Mouse (Mus musculus) liver, embryonic 12.5 days (tissue): Measurements from ENCODE around the gene Sgta. TPM values are rescaled to one million over a fixed set of nuclear protein-coding genes. Genes with fewer than 3 reads are reported as not detected.

ENCODE experiments used
- ATAC-seq: fragments of 200-750 bp; cut with Nextera tagmentation; 2 replicates; pipeline ENCODE4 v1.8.0; 2017; ENCODE audit warnings: moderate number of reproducible peaks, mild to moderate bottlenecking, moderate library complexity
- H3K27ac ChIP-seq: fragments of 300-500 bp; sonication (generic); 2 replicates; pipeline ENCODE4 v1.5.1; 2016; ENCODE audit warnings: mild to moderate bottlenecking
- H3K27me3 ChIP-seq: fragments of 300-500 bp; sonication (generic); replicated peaks from 2 replicates; pipeline ENCODE4 v1.6.1; 2016; ENCODE audit warnings: mild to moderate bottlenecking, moderate library complexity
- H3K36me3 ChIP-seq: fragments of 300-500 bp; sonication (generic); 2 replicates; pipeline ENCODE4 v1.6.1; 2016; ENCODE audit warnings: mild to moderate bottlenecking, moderate library complexity
- H3K4me1 ChIP-seq: fragments of 300-500 bp; sonication (generic); 2 replicates; pipeline ENCODE4 v1.6.1; 2016
- H3K4me2 ChIP-seq: fragments of 300-500 bp; sonication (generic); 2 replicates; pipeline ENCODE4 v1.6.1; 2016; ENCODE audit warnings: mild to moderate bottlenecking, moderate library complexity
- H3K4me3 ChIP-seq: fragments of 300-500 bp; sonication (generic); 2 replicates; pipeline ENCODE4 v1.5.1; 2016; ENCODE audit warnings: mild to moderate bottlenecking, moderate library complexity
- H3K9ac ChIP-seq: fragments of 300-500 bp; sonication (generic); 2 replicates; pipeline ENCODE4 v1.6.1; 2016; ENCODE audit warnings: mild to moderate bottlenecking, moderate library complexity
- H3K9me3 ChIP-seq: fragments of 300-500 bp; sonication (generic); replicated peaks from 2 replicates; pipeline ENCODE4 v1.6.1; 2016; ENCODE audit warnings: mild to moderate bottlenecking, moderate library complexity
- WGBS: fragments of 180-500 bp; shearing (Covaris S2); methylation state at CpG from one replicate; pipeline ENCODE4 v1.1.7; 2016; ENCODE audit not compliant: insufficient replicate concordance; 5-methylcytosine and 5-hydroxymethylcytosine counted together
- polyA plus RNA-seq: library from polyadenylated mRNA; unstranded; fragments of >200 nt; fragmentation: Nextera tagmentation; extraction: Ambion mirVana; gene quantifications from 2 replicates; pipeline ENCODE4 v1.2.1, GENCODE M21; 2016

Sgta gene
- 89.2 and 91.3 TPM in 2 replicates for polyA plus RNA-seq

DNA sequence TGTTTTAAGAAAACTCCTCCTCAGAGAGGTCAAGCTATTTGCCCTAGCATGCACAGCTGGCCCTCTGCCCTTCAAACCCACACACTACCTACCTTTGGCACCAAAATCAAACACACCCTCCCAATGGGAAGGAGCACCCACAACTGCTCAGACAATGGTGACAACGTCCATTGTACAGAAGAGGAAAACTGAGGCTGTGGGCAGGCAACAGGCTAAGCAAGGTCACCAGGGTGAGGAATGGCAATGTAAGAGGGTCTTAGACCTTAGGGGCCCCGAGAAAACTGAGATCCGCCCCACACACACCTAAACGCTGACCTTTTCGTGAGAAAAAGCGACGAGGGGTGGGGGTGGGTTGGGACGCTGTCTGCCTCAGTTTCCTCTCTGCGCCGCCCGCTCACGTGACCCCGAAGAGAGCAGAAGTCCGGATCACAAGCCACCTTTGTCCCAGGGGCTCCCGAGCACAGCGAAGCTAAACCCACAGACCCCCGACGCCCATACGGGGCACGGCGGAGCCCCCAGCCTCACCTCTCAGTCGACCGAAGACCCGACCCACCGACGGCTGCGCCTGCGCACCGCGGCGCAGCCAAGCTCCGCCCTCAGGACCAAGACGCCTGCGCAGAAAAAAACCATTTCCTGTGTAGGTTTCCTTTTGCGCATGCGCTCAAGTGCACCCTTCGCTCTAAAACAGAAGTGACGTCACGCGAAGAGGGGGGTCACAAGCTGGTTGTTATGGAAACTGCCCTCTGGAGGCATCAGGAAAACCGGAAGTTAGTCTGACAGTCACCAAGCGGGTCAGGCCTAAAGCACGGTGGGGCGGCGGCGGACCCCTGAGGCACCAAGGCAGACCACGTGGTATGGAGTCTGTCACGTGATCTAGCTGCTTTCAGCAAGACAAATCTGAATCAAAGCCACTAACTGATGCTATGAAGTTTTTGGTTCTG is at the start of gene Sgta:
Sgta (minus strand) TSS at position 579 of the 941 bp plus-strand sequence.
- Histone ChIP-seq H3K27ac (peak within 1 kb of the TSS; percentile 65), H3K27me3 (no peaks in the 10 kb centered on the region), H3K9ac (peak within 1 kb of the TSS; percentile 80), H3K4me2 (peak within 1 kb of the TSS; percentile 88), H3K4me1 (peaks cover 27% of the 10 kb centered on the region), H3K4me3 (peak within 1 kb of the TSS; percentile 87), H3K36me3 (peaks cover 19% of the 10 kb centered on the region), H3K9me3 (no peaks in the 10 kb centered on the region)
- WGBS: under 1% methylated on average over 48 of the region's 48 CpGs
- ATAC-seq: peak; percentile 86

- Histone ChIP-seq H3K4me1 (peaks cover 78% of the 10 kb centered on the region), H3K27ac (peak overlapping the region; percentile 99), H3K36me3 (peaks cover 37% of the 10 kb centered on the region), H3K4me2 (peak overlapping the region; percentile 94), H3K4me3 (peak overlapping the region; percentile 81), H3K27me3 (no peaks in the 10 kb centered on the region), H3K9me3 (no peaks in the 10 kb centered on the region), H3K9ac (peak overlapping the region; percentile 88)
- ATAC-seq: peak; percentile 83
- 2% methylated on average over 35 of the region's 35 CpGs for WGBS
Observed at GRCm38 (mm10) chr10:81106113-81106721, 46.2 kb upstream of the Sgta start.

DNA sequence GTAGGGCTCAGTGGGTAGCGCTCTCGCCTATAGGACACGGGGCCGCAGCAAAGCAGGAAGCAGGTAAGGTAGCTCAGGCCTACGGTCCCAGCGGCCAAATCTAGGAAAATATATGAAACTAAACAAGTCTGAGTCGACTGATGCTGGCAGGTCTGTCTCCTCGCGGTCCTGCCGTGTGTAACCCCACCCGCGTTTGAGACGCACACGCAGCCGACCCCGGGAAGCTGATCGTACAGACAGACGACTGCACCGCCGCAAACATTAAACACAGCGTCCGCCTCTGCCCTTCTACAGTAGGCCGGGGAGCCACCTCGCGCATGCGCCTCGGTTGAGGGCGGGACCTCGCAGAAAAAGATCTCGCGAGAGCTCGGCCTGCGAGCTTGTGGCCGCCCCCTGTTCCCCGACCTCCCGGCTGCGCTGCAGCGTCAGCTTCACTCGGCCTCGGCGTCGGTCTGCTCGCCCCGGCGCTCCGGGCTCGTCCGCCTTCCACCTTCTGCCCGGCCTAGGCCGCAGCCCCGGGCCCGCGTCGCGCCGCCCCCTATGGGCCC is 45.7 kb upstream of the Sgta start, which contains the start of gene Map2k2:
Map2k2 (plus strand) TSS at position 351 of the 548 bp plus-strand sequence.
- H3K36me3 ChIP-seq: peaks cover 31% of the 10 kb centered on the region
- peak; percentile 89 for ATAC-seq
- H3K27me3 ChIP-seq: no peaks in the 10 kb centered on the region
- peak within 1 kb of the TSS; percentile 81 for H3K4me3 ChIP-seq
- no peaks in the 10 kb centered on the region for H3K9me3 ChIP-seq
- under 1% methylated on average over 56 of the region's 56 CpGs for WGBS
- H3K9ac ChIP-seq: peak within 1 kb of the TSS; percentile 88
- H3K4me2 ChIP-seq: peak within 1 kb of the TSS; percentile 94
- peaks cover 78% of the 10 kb centered on the region for H3K4me1 ChIP-seq
- peak within 1 kb of the TSS; percentile 99 for H3K27ac ChIP-seq

DNA sequence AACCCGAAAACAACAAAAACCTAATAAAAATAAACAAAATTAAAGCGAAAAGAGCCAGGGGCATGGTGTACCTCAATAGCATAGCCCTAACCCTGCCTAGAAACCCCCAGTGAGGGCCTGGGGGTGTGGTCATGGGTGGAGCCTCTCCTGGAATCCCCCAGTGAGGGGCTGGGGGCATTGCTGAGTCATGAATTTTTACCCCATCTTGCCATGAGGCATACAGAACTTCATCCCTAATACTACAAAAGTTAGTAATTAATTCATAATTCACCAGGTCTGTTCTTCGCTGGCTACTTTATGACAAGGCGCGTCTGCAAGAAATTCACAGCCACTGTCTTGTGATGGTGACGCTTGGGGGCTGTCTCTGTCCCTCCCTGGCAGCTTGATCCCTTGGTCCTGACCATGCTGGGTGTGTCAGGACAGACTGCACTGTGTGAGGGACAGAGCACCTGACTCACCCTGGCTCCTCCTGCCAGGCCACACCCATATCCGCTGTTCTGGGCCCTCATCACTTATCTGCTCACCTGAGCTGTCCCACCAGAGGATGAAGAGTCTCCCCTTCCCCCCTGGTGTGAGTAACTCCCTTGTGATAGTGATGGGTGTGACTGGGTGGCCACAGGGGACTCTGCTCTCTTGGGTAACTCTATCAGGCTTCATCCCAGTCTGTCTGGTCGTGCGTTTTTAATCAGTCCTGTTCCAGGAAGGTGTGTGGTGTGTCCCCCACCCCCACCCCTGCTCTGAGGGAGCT is 35.1 kb upstream of the Sgta start:
- H3K27ac ChIP-seq: peak overlapping the region; percentile 75
- peak; percentile 89 for ATAC-seq
- 40% methylated on average over 9 of the region's 9 CpGs for WGBS

DNA sequence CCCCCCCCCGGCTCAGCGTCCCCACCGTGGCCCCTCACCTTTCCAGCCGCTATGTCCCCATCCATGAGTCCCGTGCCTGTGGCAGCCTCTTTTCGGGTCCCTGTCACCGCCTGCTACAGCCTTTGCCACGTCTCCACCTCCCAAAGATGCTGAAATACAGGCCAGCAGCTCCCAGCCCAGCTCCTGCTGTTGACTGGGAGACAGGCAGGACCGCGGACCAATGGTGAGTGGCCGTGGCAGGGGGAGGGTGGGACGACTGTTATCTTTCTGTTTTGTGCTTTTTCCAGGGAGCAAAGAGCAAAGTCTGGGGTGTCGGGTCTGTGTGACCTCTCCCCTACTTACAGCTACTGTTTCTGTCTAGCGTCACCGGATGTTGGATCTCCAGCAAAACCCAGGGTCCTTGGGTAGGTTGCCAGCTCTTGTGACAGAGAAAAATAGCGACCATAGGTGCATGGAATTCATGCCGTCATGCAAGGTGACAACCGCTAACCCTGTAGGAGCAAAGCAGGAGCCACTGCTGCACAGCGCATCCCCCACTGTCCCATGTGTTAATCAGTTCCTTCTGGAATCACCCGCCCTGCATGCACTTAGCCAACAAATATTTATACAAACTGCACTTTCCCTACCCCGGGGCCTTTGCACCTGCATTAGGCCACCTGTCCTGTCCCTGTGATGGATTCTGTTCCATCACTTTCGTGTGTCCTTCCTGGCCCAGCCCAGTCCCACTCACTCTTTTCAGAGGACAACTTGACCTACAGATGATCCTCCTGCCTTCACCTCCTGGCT is 32.7 kb upstream of the Sgta start:
- peaks cover 15% of the 10 kb centered on the region for H3K36me3 ChIP-seq
- H3K27ac ChIP-seq: peak overlapping the region; percentile 42
- WGBS: 39% methylated on average over 22 of the region's 22 CpGs
- H3K27me3 ChIP-seq: 0 out of 2 replicates have a peak, but pooled peaks cover 3% of the 10 kb centered on the region
- peaks cover 71% of the 10 kb centered on the region for H3K4me1 ChIP-seq
- peaks cover 6% of the 10 kb centered on the region; the same call in 1 of the 2 replicates for H3K9me3 ChIP-seq
- peak; percentile 42 for ATAC-seq
- peak overlapping the region; percentile 31 for H3K4me2 ChIP-seq
- H3K4me3 ChIP-seq: peak overlapping the region; percentile 25
- H3K9ac ChIP-seq: no peak overlapping the region

More for the DNA sequence above, 35.1 kb upstream of the Sgta start:
- H3K9me3 ChIP-seq: peaks cover 6% of the 10 kb centered on the region; the same call in 1 of the 2 replicates
- peaks cover 82% of the 10 kb centered on the region for H3K4me1 ChIP-seq
- 0 out of 2 replicates have a peak, but pooled peaks cover 3% of the 10 kb centered on the region for H3K27me3 ChIP-seq
- no peaks in the 10 kb centered on the region for H3K36me3 ChIP-seq
- no peak overlapping the region; the same call in 1 of the 2 replicates for H3K4me3 ChIP-seq
- H3K4me2 ChIP-seq: peak overlapping the region; percentile 46
- 0 out of 2 replicates have a peak overlapping the region, but pooled peaks have one; percentile 32 for H3K9ac ChIP-seq

DNA sequence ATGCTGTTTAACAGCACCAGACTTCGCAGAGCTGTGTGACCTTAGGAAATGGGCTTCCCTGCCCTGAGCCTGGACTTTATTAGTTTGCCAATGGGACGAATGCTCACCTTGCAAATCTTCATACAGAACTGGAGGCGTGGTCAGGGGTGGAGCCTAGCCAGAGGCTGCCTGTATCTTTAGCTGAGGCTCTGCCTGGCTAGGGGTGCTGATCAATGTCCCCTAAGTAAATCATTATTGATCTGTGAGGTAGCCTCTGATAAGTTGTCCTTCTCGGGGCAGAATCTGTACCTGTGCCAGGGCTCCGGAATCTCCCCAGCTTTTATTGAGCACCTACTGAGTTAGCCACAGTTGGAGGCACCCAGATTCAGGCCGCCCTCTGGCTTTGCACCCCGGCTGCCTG is 30.6 kb upstream of the Sgta start:
- H3K4me3 ChIP-seq: no peak overlapping the region
- H3K4me2 ChIP-seq: no peak overlapping the region
- H3K9me3 ChIP-seq: peaks cover 3% of the 10 kb centered on the region; the same call in 1 of the 2 replicates
- 62% methylated on average over 7 of the region's 7 CpGs for WGBS
- peaks cover 23% of the 10 kb centered on the region for H3K36me3 ChIP-seq
- no peak overlapping the region for H3K27ac ChIP-seq
- no peak for ATAC-seq
- peaks cover 57% of the 10 kb centered on the region for H3K4me1 ChIP-seq
- H3K9ac ChIP-seq: 0 out of 2 replicates have a peak overlapping the region, but pooled peaks have one; percentile 5
- 0 out of 2 replicates have a peak, but pooled peaks cover 3% of the 10 kb centered on the region for H3K27me3 ChIP-seq

DNA sequence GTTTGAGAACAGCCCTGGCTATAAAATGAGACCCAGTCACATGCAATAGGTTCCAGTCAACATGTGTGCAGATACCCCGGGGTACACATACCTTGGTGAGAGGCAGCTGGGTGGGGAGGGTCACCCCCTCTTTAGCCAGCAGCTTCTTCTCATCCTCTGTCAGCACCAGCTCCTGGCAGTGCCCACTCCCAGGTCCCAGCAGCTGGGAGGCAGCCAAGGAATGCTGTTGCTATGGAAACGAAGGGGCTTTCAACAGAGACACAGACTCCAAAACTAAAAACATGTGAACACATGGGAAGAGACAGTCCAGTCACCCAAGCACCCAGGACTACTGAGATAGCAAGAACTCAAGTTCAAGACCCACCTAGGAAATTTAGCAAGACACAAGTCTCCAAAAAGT is 29.2 kb upstream of the Sgta start:
- WGBS: 51% methylated on average over 2 of the region's 2 CpGs

DNA sequence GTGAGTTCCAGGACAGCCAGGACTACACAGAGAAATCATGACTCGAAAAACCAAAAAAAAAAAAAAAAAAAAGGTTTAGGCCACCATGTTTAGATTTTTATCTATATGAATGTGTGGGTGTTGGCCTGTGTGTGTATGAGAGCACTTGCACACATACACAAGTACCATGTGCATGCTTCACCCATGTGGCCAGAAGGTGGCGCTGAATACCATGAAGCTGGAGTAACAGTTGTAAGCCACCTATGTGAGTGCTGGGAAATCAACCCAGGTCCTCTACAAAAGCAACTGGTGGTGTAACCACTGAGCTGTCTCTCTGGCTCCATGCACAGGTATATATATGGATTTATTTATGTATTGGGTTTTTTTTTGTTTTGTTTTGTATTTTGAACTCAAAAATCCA is 27.0 kb upstream of the Sgta start:
- H3K4me3 ChIP-seq: no peak overlapping the region
- ATAC-seq: no peak
- no peak overlapping the region for H3K27ac ChIP-seq
- H3K9me3 ChIP-seq: peaks cover 3% of the 10 kb centered on the region; the same call in 1 of the 2 replicates
- 0 out of 2 replicates have a peak, but pooled peaks cover 3% of the 10 kb centered on the region for H3K27me3 ChIP-seq
- H3K4me1 ChIP-seq: peaks cover 29% of the 10 kb centered on the region
- no peak overlapping the region for H3K4me2 ChIP-seq
- 39% methylated on average over 2 of the region's 2 CpGs for WGBS
- H3K9ac ChIP-seq: no peak overlapping the region
- H3K36me3 ChIP-seq: peaks cover 34% of the 10 kb centered on the region

More for the DNA sequence above, 29.2 kb upstream of the Sgta start:
- peaks cover 3% of the 10 kb centered on the region; the same call in 1 of the 2 replicates for H3K9me3 ChIP-seq
- peaks cover 43% of the 10 kb centered on the region for H3K4me1 ChIP-seq
- ATAC-seq: no peak
- no peak overlapping the region for H3K9ac ChIP-seq
- no peak overlapping the region for H3K4me3 ChIP-seq
- H3K36me3 ChIP-seq: peaks cover 23% of the 10 kb centered on the region
- H3K27ac ChIP-seq: no peak overlapping the region
- H3K4me2 ChIP-seq: no peak overlapping the region
- H3K27me3 ChIP-seq: 0 out of 2 replicates have a peak, but pooled peaks cover 3% of the 10 kb centered on the region

- Histone ChIP-seq H3K4me2 (no peak overlapping the region), H3K9ac (no peak overlapping the region), H3K9me3 (peaks cover 3% of the 10 kb centered on the region; the same call in 1 of the 2 replicates), H3K36me3 (peaks cover 62% of the 10 kb centered on the region), H3K4me1 (peaks cover 10% of the 10 kb centered on the region), H3K4me3 (no peak overlapping the region), H3K27me3 (no peaks in the 10 kb centered on the region), H3K27ac (0 out of 2 replicates have a peak overlapping the region, but pooled peaks have one; percentile 7)
- ATAC-seq: peak; percentile 48
- 58% methylated on average over 7 of the region's 7 CpGs for WGBS
Observed at GRCm38 (mm10) chr10:81082168-81082960, 22.4 kb upstream of the Sgta start.
